Mouse (Mus musculus): Measurements from ENCODE around the gene Hist1h2bb. TPM values are rescaled to one million over a fixed set of nuclear protein-coding genes. Genes with fewer than 3 reads are reported as not detected.

Gene Hist1h2bb
- polyA plus RNA-seq, 1 experiment = 5.7 TPM

- TF ChIP-seq CTCF (IDR thresholded peaks at IDR 0.05; ENCODE audit: borderline replicate concordance, insufficient read depth, low read length) (no peak), POLR2A (IDR thresholded peaks at IDR 0.05; ENCODE audit: low read depth, low read length) (peak; percentile 84)
- Histone ChIP-seq H3K27ac (ENCODE audit: insufficient read depth, low read length) (peak overlapping the region; percentile 96), H3K4me1 (ENCODE audit: control insufficient read depth, insufficient read depth, low read length) (peaks cover 6% of the 10 kb centered on the region), H3K4me3 (ENCODE audit: insufficient read depth, low read length) (peak overlapping the region; percentile 83)
Measured at GRCm38 (mm10) chr13:23739069-23739921, 7.2 kb upstream of the Hist1h2bb start.

- H3K27ac ChIP-seq (ENCODE audit: insufficient read depth, low read length) = peak overlapping the region; percentile 96
- H3K4me3 ChIP-seq (ENCODE audit: insufficient read depth, low read length) = peak overlapping the region; percentile 83
- peaks cover 6% of the 10 kb centered on the region for H3K4me1 ChIP-seq (ENCODE audit: control insufficient read depth, insufficient read depth, low read length)
- TF ChIP-seq POLR2A (IDR thresholded peaks at IDR 0.05; ENCODE audit: low read depth, low read length) = peak; percentile 67
- no peak for TF ChIP-seq CTCF (IDR thresholded peaks at IDR 0.05; ENCODE audit: borderline replicate concordance, insufficient read depth, low read length)
Measured at GRCm38 (mm10) chr13:23739922-23740252, 6.6 kb upstream of the Hist1h2bb start.

DNA sequence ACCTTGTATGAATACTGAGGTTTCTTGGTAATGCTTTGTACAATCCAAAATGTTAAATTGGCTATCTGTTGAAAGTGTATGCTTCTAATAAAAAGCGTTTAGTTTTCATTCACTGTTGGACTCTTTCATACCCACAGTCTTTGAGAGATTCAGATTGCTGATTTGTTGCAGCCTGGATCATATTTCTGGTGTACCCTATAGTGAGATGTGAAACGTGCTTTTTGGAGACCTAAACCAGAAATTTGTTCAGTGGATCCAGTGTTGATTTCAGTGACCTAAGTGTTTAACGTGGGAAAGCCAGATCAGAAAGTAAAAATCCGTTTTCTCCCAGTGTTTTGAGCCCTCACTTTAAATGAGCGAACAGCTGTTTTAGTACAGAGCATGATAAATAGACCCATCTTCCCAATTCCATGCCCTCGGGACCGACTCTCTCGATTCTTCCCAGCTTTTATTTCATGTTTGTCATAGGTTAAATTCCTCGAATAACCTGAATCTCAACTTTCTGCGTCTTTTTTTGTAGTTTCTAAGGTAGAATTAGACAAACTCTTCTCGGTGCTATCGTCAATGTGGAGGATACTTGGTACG is 6.2 kb upstream of the Hist1h2bb start:
- Histone ChIP-seq H3K4me3 (ENCODE audit: insufficient read depth, low read length) (peak overlapping the region; percentile 83), H3K27ac (ENCODE audit: insufficient read depth, low read length) (peak overlapping the region; percentile 96), H3K4me1 (ENCODE audit: control insufficient read depth, insufficient read depth, low read length) (peaks cover 6% of the 10 kb centered on the region)
- peak; percentile 45; the same call in 1 of the 2 replicates for TF ChIP-seq POLR2A (IDR thresholded peaks at IDR 0.05; ENCODE audit: low read depth, low read length)
- no peak for TF ChIP-seq CTCF (IDR thresholded peaks at IDR 0.05; ENCODE audit: borderline replicate concordance, insufficient read depth, low read length)

DNA sequence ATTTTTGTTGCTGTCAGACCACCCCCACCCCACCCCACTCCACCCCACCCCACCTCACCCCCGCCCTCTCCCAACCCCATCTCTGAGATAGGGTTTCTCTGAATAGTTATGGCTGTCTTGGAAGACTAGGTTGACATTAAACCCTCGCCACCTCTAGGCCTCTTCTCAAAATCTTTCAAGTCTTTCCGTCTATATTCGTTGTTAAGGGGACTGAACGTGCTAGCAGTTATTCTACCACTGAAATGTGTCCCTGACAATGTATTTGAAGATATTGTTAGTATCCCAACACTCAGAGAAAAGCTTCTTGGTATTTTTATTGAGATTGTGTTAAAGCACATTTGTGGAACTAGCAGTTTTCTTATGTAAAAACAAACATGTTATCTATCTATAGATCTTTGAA is 5.6 kb upstream of the Hist1h2bb start:
- H3K4me3 ChIP-seq (ENCODE audit: insufficient read depth, low read length) = no peak overlapping the region
- H3K4me1 ChIP-seq (ENCODE audit: control insufficient read depth, insufficient read depth, low read length) = peaks cover 6% of the 10 kb centered on the region; the same call in 1 of the 2 replicates
- H3K27ac ChIP-seq (ENCODE audit: insufficient read depth, low read length) = no peak overlapping the region
- TF ChIP-seq CTCF (IDR thresholded peaks at IDR 0.05; ENCODE audit: borderline replicate concordance, insufficient read depth, low read length) (no peak), POLR2A (IDR thresholded peaks at IDR 0.05; ENCODE audit: low read depth, low read length) (no peak)

GRCm38 (mm10) chr13:23742007-23742406 is 4.5 kb upstream of the Hist1h2bb start:
- H3K27ac ChIP-seq (ENCODE audit: insufficient read depth, low read length) = no peak overlapping the region
- no peak overlapping the region for H3K4me3 ChIP-seq (ENCODE audit: insufficient read depth, low read length)
- TF ChIP-seq POLR2A (IDR thresholded peaks at IDR 0.05; ENCODE audit: low read depth, low read length) = no peak
- TF ChIP-seq CTCF (IDR thresholded peaks at IDR 0.05; ENCODE audit: borderline replicate concordance, insufficient read depth, low read length) = no peak
- H3K4me1 ChIP-seq (ENCODE audit: control insufficient read depth, insufficient read depth, low read length) = peaks cover 6% of the 10 kb centered on the region; the same call in 1 of the 2 replicates

- TF ChIP-seq POLR2A (IDR thresholded peaks at IDR 0.05; ENCODE audit: low read depth, low read length) = no peak
- no peak for TF ChIP-seq CTCF (IDR thresholded peaks at IDR 0.05; ENCODE audit: borderline replicate concordance, insufficient read depth, low read length)
- Histone ChIP-seq H3K4me1 (ENCODE audit: control insufficient read depth, insufficient read depth, low read length) (peaks cover 6% of the 10 kb centered on the region; the same call in 1 of the 2 replicates), H3K27ac (ENCODE audit: insufficient read depth, low read length) (no peak overlapping the region), H3K4me3 (ENCODE audit: insufficient read depth, low read length) (no peak overlapping the region)
Measured at GRCm38 (mm10) chr13:23743215-23743614, 3.3 kb upstream of the Hist1h2bb start.

DNA sequence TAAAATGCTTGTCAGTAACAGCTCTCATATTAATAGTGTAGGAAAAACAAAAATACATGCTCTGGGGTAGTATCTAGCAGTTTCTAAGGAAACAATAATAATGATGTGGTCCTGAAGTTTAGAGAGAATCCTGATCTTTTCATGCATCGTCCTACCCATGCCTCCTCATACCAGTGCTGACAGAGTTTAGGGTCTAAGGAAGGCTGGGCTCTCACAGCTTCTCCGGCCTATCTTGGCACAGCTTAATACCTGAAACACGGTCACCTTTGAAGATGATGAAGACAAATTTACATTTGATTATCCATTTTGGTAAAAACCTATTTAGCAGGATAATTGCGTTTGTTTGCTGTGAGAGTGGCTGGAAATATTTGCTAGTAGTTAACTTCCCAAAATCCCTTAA is 2.6 kb upstream of the Hist1h2bb start:
- Histone ChIP-seq H3K4me1 (ENCODE audit: control insufficient read depth, insufficient read depth, low read length) (peaks cover 6% of the 10 kb centered on the region), H3K4me3 (ENCODE audit: insufficient read depth, low read length) (no peak overlapping the region; the same call in 1 of the 2 replicates), H3K27ac (ENCODE audit: insufficient read depth, low read length) (peak overlapping the region; percentile 66; the same call in 1 of the 2 replicates)
- TF ChIP-seq CTCF (IDR thresholded peaks at IDR 0.05; ENCODE audit: borderline replicate concordance, insufficient read depth, low read length) = no peak
- no peak; the same call in 1 of the 2 replicates for TF ChIP-seq POLR2A (IDR thresholded peaks at IDR 0.05; ENCODE audit: low read depth, low read length)

GRCm38 (mm10) chr13:23744421-23745380 is 1.8 kb upstream of the Hist1h2bb start:
- Histone ChIP-seq H3K4me3 (ENCODE audit: insufficient read depth, low read length) (peak overlapping the region; percentile 47), H3K4me1 (ENCODE audit: control insufficient read depth, insufficient read depth, low read length) (peaks cover 8% of the 10 kb centered on the region), H3K27ac (ENCODE audit: insufficient read depth, low read length) (peak overlapping the region; percentile 66)
- TF ChIP-seq POLR2A (IDR thresholded peaks at IDR 0.05; ENCODE audit: low read depth, low read length) (peak; percentile 76), CTCF (IDR thresholded peaks at IDR 0.05; ENCODE audit: borderline replicate concordance, insufficient read depth, low read length) (no peak)
